Mouse (Mus musculus) intestine, postnatal 0 days (tissue): ENCODE measurements around the gene Nubp2. TPM values are rescaled to one million over a fixed set of nuclear protein-coding genes. Genes with fewer than 3 reads are reported as not detected.

Experiments
- ATAC-seq: fragments of 200-750 bp; cut with Nextera tagmentation; 2 replicates; pipeline ENCODE4 v1.8.0; 2017; ENCODE audit warnings: mild to moderate bottlenecking, moderate TSS enrichment, moderate library complexity
- H3K27ac ChIP-seq: fragments of 300-500 bp; sonication (generic); 2 replicates; pipeline ENCODE4 v1.5.1; 2014; ENCODE audit warnings: mild to moderate bottlenecking, low read depth, low read length, moderate library complexity
- H3K27me3 ChIP-seq: fragments of 300-500 bp; sonication (generic); replicated peaks from 2 replicates; pipeline ENCODE4 v1.6.1; 2014; ENCODE audit warnings: low read length, mixed read lengths; ENCODE audit not compliant: control insufficient read depth, insufficient read depth
- H3K36me3 ChIP-seq: fragments of 300-500 bp; sonication (generic); 2 replicates; pipeline ENCODE4 v1.6.1; 2014; ENCODE audit warnings: mild to moderate bottlenecking, moderate library complexity; ENCODE audit not compliant: control insufficient read depth, insufficient read depth
- H3K4me1 ChIP-seq: fragments of 300-500 bp; sonication (generic); replicated peaks from 2 replicates; pipeline ENCODE4 v1.6.1; 2014; ENCODE audit warnings: antibody characterized with exemption, low read length, mixed read lengths; ENCODE audit not compliant: control insufficient read depth, insufficient read depth
- H3K4me2 ChIP-seq: fragments of 300-500 bp; sonication (generic); replicated peaks from 2 replicates; pipeline ENCODE4 v1.6.1; 2014; ENCODE audit warnings: low read depth, mild to moderate bottlenecking, moderate library complexity
- H3K4me3 ChIP-seq: fragments of 300-500 bp; sonication (generic); 2 replicates; pipeline ENCODE4 v1.5.1; 2014; ENCODE audit warnings: low read depth, low read length
- H3K9ac ChIP-seq: fragments of 300-500 bp; sonication (generic); 2 replicates; pipeline ENCODE4 v1.6.1; 2014; ENCODE audit warnings: mild to moderate bottlenecking, low read depth, low read length
- H3K9me3 ChIP-seq: fragments of 300-500 bp; sonication (generic); 2 replicates; pipeline ENCODE4 v1.6.1; 2016; ENCODE audit warnings: mixed run types; ENCODE audit not compliant: control insufficient read depth
- CTCF ChIP-seq: sonication (generic); IDR thresholded peaks from 2 replicates; pipeline ENCODE4 v1.5.1; 2016; ENCODE audit warnings: low read depth, mild to moderate bottlenecking, control low read depth, antibody characterized with exemption, moderate library complexity
- WGBS: fragments of 180-500 bp; shearing (Covaris S2); extraction: QIAGEN DNeasy Blood & Tissue Kit; methylation state at CpG from one replicate; pipeline ENCODE4 v1.1.7; 2014; 5-methylcytosine and 5-hydroxymethylcytosine counted together
- polyA plus RNA-seq: library from polyadenylated mRNA; unstranded; fragments of >200 nt; fragmentation: Nextera tagmentation; extraction: Ambion mirVana; gene quantifications from 2 replicates; pipeline ENCODE4 v1.2.1, GENCODE M21; 2015

Gene Nubp2
- polyA plus RNA-seq, 1 experiment from 2014 or later = 53.5 TPM

- Histone ChIP-seq H3K36me3 (peaks cover 84% of the 10 kb centered on the region), H3K4me3 (no peak overlapping the region), H3K4me2 (no peak overlapping the region), H3K4me1 (no peaks in the 10 kb centered on the region), H3K9me3 (no peaks in the 10 kb centered on the region), H3K9ac (no peak overlapping the region), H3K27ac (no peak overlapping the region), H3K27me3 (no peaks in the 10 kb centered on the region)
- no peak for ATAC-seq
- 98% methylated on average over 1 of the region's 1 CpGs for WGBS
- TF ChIP-seq CTCF = no peak
Observed at GRCm38 (mm10) chr17:24923246-24923645, 37.1 kb upstream of the Nubp2 start.

- peaks cover 95% of the 10 kb centered on the region for H3K36me3 ChIP-seq
- H3K4me3 ChIP-seq = no peak overlapping the region
- H3K9ac ChIP-seq = no peak overlapping the region
- ATAC-seq = no peak
- H3K9me3 ChIP-seq = no peaks in the 10 kb centered on the region
- H3K27ac ChIP-seq = no peak overlapping the region
- no peaks in the 10 kb centered on the region for H3K27me3 ChIP-seq
- no peak for TF ChIP-seq CTCF
- H3K4me1 ChIP-seq = no peaks in the 10 kb centered on the region
- H3K4me2 ChIP-seq = no peak overlapping the region
Observed at GRCm38 (mm10) chr17:24913984-24914383, 27.8 kb upstream of the Nubp2 start.

- no peaks in the 10 kb centered on the region for H3K4me1 ChIP-seq
- no peak for ATAC-seq
- no peaks in the 10 kb centered on the region for H3K27me3 ChIP-seq
- no peak overlapping the region for H3K4me3 ChIP-seq
- no peak overlapping the region for H3K4me2 ChIP-seq
- H3K27ac ChIP-seq = no peak overlapping the region
- H3K36me3 ChIP-seq = peaks cover 97% of the 10 kb centered on the region
- no peak overlapping the region for H3K9ac ChIP-seq
- no peaks in the 10 kb centered on the region for H3K9me3 ChIP-seq
- 92% methylated on average over 2 of the region's 2 CpGs for WGBS
- TF ChIP-seq CTCF = no peak
Observed at GRCm38 (mm10) chr17:24907591-24907990, 21.4 kb upstream of the Nubp2 start.

GRCm38 (mm10) chr17:24903767-24904166 lies 17.6 kb upstream of the Nubp2 start:
- no peak for ATAC-seq
- no peak overlapping the region for H3K4me3 ChIP-seq
- no peaks in the 10 kb centered on the region for H3K4me1 ChIP-seq
- peaks cover 100% of the 10 kb centered on the region for H3K36me3 ChIP-seq
- WGBS = 89% methylated on average over 9 of the region's 9 CpGs
- no peak for TF ChIP-seq CTCF
- H3K9ac ChIP-seq = no peak overlapping the region
- H3K9me3 ChIP-seq = no peaks in the 10 kb centered on the region
- H3K27me3 ChIP-seq = no peaks in the 10 kb centered on the region
- no peak overlapping the region for H3K4me2 ChIP-seq
- H3K27ac ChIP-seq = no peak overlapping the region

GRCm38 (mm10) chr17:24902671-24903474 lies 16.7 kb upstream of the Nubp2 start:
- Histone ChIP-seq H3K4me1 (no peaks in the 10 kb centered on the region), H3K4me2 (no peak overlapping the region), H3K27ac (no peak overlapping the region), H3K4me3 (no peak overlapping the region), H3K36me3 (peaks cover 95% of the 10 kb centered on the region), H3K27me3 (no peaks in the 10 kb centered on the region), H3K9me3 (no peaks in the 10 kb centered on the region), H3K9ac (no peak overlapping the region)
- ATAC-seq = no peak
- WGBS = 63% methylated on average over 9 of the region's 9 CpGs
- TF ChIP-seq CTCF = peak; percentile 68

- WGBS = 92% methylated on average over 5 of the region's 5 CpGs
- no peak for ATAC-seq
- H3K4me1 ChIP-seq = no peaks in the 10 kb centered on the region
- H3K27ac ChIP-seq = no peak overlapping the region
- H3K4me3 ChIP-seq = no peak overlapping the region
- no peaks in the 10 kb centered on the region for H3K27me3 ChIP-seq
- H3K4me2 ChIP-seq = no peak overlapping the region
- TF ChIP-seq CTCF = no peak
- no peaks in the 10 kb centered on the region for H3K9me3 ChIP-seq
- H3K9ac ChIP-seq = no peak overlapping the region
- H3K36me3 ChIP-seq = peaks cover 92% of the 10 kb centered on the region
Observed at GRCm38 (mm10) chr17:24902124-24902523, 16.0 kb upstream of the Nubp2 start.

GRCm38 (mm10) chr17:24900014-24900413 lies 13.9 kb upstream of the Nubp2 start:
- no peak for TF ChIP-seq CTCF
- Histone ChIP-seq H3K9ac (no peak overlapping the region), H3K4me3 (no peak overlapping the region), H3K36me3 (peaks cover 71% of the 10 kb centered on the region), H3K4me2 (no peak overlapping the region), H3K4me1 (no peaks in the 10 kb centered on the region), H3K27ac (no peak overlapping the region), H3K27me3 (no peaks in the 10 kb centered on the region), H3K9me3 (no peaks in the 10 kb centered on the region)
- 97% methylated on average over 6 of the region's 6 CpGs for WGBS
- no peak for ATAC-seq
